Mouse (Mus musculus) heart, adult 18-20 months (tissue): ENCODE measurements at regions not wholly inside any gene's neighbourhood (a gene's known extent, or its start where the extent isn't known, plus 50 kb on each side); places are given as distances from the start of the nearest gene placed in this dataset.
"Not testable (repeated sequence)": the region's sequence is repeated elsewhere in the genome, so short reads cannot be mapped to it uniquely, and the experiment has no call there.

Experiments used
- DNase-seq, 2 experiments: peaks; one replicate each; pipeline ENCODE4 v3.0.0; 2021 to 2022; ENCODE audit warnings: mixed read lengths in 1 of 2

DNA sequence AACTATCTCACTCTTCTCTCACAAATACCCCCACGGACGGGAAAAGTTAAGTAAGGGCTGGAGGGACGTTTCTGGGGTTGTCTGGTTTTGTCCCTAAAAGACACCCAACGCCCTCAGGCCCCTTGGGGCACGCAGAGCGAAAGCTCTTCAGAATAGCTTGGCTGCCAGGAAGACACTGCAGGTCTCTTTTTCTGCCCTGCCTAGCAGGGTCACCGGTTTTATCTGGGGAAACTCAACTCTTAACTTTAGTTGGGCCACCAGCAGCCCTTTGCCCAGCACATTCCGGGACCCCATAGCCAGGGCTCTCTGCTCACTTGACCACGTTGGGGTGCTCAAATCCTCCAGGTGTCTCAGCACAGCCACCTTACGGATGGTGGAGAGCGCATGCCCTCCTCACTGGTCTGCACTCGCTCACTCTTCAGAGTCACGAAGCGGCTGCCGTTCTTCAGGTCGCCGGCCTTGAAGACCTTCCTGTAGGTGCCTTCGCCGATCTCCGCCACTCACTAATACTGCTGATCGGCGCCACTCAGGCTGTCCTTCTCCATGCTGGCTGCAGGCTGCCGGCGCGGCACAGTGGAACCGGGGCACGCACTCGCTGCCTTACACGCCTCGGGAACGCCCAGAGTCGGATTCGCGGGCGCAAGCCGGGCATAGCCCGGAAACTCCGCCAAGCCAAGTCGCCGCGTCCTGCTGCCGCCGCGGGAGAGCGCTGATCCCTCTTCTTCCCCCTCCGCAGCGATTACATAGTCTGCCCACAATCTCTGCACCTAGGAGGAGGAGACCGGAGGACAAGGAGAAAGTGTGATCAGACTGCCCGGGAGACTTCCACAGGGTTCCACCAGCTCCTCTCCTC lies 83.0 kb downstream of the Ulbp1 start:
- peak in 1 of 2 experiments; percentile 41 for DNase-seq

DNA sequence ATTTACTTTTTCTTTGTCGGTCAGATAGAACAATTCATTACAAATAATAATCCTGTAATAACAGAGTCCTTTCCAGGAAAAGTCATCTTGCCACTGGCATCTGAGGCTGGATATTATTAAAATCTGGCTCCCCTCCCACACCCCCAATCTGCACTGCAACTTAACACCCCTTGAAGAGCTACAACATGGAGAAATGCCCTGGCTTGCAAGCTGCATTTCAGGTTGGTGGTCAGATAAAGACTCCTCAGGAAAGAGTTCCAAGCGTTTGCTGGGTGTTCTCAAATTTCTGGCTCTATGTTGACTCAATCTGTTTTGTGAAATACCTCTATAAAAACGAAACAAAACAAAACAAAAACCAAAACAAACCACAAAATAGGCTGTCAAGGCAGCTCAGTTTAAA lies 114.6 kb downstream of the Ulbp1 start:
- DNase-seq, result not testable (repeated sequence)

DNA sequence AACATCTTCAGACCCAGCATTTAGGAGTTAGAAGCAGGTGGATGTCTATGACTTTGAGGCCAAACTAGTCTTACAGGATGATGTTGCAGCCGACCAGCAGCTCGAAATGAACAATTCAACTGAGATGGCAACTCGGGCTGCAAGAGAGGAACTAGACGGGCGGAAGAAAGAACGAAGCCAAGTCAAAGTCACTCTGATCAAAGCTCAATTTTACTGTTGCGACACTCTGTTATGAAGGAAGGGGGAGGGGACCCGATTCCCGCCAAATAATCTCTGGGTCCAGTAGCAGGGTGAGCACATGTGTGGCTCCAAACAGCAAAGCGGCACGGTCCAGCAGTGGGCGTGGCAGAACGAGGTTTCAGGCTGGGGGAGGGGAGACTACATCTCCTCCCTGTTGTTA lies 129.1 kb downstream of the Ulbp1 start:
- not testable (repeated sequence) for DNase-seq

DNA sequence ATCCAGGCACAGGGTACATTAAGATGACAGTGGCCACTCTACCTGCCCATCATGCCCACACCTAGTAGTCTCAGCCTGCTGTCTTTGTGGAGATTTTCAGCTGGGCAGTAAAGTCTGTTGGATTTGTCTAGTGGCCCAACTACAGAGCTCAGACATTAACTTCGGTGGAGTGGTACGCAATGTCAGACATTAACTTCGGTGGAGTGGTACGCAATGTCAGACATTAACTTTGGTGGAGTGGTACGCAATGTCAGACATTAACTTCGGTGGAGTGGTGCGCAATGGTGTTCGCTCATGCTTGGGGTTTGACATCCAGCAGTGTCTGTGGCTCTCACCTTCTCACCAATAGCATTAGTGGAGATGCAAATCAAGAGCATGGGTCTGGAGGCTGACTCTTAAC lies 129.7 kb downstream of the Ulbp1 start:
- DNase-seq, result not testable (repeated sequence)

DNA sequence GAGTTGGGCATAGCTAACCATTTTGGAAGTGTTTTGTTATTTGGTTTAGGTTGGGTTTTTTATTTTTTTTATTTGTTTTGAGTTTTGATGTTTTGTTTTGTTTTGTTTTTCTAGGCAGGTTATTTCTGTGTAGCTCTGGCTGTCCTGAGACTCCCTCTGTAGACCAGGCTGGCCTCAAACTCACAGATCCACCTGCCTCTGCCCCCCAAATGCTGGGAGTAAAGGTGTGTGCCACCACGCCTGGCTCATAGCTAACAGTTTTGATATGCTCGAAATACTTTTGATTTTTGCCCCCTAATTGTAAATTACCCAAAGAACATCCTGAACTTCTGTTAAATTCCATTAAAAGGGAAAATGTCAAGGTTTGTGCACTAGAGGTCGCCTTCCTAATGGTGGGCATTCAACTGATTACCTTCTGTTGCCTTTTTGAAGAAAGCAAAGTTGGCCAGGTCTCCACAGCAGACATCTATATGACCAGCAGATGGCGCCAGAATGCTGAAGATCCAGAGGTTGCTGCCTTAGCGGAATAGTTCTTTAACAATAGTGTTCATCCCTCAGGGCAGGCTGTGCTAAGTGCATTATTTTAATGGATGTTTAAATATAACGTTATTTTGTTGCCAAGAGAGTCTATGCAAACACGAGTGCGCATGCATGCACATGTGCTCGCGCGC lies 121.2 kb upstream of the Cnksr3 start:
- peak; percentile 66 to 80 for DNase-seq

DNA sequence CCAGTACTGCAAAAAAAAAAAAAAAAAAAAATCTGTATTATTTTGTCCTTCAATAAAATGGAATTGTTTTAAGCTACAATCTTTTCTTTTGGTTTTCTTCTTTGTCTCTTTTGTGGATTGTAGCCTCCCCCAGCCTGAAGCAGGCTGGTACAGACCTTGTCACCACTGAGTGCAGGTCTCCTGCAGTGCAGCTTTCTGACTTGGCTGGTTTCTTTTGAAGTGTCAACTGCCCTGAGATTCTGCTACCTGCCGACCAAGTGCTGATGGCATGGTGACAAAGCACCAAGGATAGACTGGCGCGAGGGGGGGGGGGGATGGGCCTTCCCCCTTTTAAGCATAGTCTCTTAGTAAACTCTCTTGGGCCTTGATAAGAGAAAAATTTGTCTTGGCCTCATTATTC lies 116.2 kb upstream of the Cnksr3 start:
- no peak for DNase-seq

DNA sequence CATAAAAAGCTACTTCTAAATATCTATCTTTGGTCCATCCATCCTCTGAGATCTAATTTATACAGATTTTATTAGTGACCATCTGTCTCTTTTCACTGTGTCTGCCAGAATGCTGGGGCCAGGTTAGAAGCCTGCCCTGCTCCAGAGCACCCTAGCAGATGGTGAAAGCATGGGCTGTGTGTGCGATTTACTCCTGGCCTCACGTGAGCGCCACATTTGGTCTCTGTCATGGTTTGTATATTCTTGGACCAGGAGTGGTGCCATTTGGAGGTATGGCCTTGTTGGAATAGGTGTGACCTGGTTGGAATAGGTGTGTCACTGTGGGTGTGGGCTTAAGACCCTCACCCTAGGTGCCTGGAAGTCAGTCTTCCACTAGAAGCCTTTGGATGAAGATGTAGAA lies 115.0 kb upstream of the Cnksr3 start:
- DNase-seq, result not testable (repeated sequence)

DNA sequence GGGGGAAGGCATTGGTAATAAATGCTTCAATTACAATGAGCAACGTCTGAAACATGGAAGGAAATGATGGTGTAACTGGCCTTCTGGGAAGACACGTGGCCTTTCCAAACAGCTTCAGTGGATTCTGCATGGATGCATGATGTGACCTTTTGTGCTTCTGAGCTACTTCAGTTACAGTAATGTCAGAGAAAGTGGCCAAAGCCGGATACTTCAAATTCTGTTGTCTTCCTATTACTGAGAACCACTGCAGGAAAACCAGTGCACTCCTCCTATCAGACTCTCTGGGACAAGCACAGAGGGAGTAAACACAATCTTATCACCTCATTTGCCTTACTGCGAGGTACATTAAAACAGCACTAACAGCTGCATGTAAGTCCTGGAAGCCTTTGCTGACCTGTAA lies 113.0 kb upstream of the Cnksr3 start:
- DNase-seq, result no peak

DNA sequence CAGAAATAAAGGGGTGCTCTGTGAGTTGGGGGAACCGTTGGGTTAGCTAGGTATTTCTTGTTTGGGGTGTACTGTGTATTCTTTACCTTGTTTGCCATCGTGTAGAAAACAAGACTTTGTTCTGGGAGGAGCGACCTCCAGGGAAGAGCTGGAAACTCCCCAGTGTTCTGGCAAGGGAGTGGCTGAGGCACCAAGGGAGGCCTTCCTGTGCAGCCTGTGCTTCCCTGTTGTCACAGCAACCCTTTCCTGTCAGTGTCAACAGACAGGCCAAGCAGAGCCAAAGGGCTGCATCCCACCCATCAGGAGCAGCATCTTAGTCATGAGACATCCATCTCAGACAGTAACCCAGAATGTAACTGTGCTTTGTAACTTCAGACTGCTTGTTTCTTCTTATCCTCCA lies 111.2 kb upstream of the Cnksr3 start:
- peak; percentile 14 to 56 for DNase-seq

DNA sequence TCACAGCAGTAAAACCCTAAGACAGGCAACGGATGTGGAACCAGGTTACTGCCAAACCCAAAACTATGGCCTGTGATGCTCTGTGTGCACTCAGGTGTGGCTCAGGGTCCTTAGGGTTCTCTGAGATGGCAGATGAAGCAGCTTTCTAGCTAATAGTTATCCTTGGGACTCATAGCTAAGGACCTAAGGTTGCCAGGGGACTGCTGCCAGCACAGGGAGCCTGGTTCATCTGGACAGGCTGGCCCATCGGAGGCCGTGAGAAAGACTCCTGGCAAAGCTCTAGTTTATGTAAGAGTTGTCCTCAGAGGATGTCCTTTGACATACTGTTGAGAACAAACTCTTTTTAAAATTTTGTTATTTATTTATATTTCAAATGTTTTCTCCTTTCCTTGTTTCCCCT lies 97.9 kb upstream of the Cnksr3 start:
- DNase-seq, result no peak

DNA sequence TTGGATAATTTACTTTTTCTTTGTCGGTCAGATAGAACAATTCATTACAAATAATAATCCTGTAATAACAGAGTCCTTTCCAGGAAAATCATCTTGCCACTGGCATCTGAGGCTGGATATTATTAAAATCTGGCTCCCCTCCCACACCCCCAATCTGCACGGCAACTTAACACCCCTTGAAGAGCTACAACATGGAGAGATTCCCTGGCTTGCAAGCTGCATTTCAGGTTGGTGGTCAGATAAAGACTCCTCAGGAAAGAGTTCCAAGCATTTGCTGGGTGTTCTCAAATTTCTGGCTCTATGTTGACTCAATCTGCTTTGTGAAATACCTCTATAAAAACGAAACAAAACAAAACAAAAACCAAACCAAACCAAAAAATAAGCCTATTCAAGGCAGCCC lies 93.8 kb upstream of the Cnksr3 start:
- not testable (repeated sequence) for DNase-seq

DNA sequence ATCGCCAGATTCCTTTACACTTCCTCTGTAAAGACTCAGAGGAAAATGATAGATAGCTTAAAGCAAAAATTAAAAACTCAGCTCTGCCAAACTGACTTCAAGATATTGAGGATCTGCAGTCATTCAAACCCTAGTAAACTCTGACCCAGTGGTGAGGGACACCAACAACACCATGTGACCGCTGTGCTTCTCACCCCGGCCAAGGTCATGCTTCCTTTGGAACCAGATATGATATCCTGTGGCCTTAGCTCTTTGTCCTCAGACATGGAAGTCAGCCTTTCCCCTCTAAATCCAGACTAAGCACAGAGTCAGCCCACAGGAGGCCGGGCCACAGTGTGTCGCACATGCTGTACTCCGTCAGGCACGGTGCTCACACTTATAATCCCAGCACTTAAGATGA lies 86.3 kb upstream of the Cnksr3 start:
- peak in 1 of 2 experiments; percentile 24 for DNase-seq

DNA sequence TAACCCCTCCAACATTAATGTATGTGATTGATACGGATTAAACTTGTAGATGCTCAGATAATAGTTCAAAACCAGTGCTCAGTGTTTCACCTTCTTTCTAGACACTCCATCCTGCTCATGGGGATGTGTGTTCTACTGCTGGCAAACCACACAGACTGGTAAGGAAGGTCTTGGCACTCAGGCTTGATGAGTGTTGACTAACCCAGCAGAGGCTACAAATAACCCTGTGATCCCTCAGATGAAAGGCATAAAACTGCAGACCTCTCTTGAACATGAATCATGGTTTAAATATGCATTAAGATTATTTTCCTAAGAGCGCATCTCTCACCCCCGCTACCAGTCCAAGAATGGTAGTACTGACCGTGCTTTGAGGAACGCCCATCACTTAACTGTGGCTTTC lies 83.9 kb upstream of the Cnksr3 start:
- no peak for DNase-seq

DNA sequence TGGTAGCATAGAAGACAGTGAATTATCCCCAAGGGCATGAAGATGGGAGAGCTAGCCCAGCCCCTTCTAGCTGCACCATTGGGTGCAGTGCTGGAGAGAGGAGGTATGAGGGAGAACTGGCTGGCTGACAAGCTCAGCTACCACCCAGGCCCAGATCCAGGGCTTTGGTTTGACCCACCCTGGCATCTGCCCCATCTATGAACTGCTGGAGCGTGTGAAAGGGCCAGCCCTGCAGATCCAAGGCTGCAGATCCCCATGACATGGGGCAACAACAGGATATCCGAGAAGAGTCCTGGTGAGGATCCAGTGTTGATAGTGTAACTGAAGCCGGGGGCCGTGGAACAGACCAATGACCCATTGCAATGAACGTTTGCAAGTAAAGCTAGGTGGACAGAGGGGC lies 81.2 kb upstream of the Cnksr3 start:
- no peak for DNase-seq

DNA sequence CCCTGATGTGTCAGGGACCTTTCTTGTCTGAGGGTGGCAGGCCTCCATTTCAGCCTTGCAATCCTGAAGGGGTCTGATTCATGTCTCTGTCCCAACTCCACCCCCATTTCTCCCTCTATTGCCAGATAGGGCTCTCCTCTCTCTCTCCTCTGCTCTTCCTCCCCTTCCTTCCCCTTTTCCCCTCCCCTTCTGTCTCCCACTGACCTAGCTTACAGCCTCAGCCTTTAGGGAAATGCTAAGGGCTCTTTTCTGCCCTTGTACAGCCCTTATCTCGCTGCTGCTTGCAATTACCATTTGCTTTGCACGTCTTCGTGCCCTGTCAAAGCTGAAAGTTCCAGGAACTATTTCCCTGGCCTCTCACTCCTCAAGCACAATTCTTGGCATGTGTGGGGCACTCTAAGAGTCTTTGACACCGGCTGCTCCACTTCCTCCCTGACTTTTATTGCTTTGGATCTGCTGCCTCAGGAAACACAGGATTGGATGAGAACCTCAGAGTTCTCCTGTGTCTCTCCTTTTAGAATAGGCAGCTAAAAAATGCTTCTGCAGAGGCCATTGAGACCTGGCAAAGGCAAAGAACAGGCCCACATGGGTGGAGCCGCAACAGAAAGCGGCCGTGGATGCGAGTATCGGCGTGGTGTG lies 77.9 kb upstream of the Cnksr3 start:
- DNase-seq, result no peak

DNA sequence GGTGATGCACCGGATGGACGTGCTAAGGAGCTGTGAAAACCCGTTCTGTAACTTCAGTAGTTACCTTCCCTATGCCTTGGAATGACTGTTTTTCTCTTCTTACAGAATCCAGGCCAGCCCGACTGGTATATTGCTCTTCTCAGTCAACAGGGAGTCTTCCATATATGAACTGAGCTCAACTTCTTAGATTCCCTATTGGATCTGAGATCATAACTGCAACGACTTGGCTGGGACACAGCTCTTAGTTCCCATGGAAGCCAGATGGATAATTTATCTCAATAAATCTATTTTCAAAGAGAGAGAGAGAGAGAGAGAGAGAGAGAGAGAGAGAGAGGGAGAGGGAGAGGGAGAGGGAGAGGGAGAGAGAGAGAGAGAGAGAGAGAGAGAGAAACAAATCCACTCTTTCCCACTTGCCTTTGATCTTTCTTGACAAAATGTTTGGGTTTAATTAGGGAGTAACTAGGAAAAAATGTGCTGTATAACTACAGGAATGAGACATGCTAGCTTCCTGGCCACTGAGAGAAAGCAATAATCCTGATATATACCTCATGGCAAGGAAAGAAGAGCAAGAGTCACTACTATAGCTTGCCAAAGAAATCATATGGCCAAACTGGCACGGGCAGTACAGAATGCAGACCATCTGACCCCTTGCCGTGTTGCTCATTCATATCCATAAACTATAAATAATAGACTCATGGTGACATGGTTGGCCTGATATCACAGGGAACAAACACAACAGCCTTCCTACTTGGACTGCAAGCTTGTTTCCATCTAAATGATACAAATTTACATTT lies 73.3 kb upstream of the Cnksr3 start:
- DNase-seq, result no peak

DNA sequence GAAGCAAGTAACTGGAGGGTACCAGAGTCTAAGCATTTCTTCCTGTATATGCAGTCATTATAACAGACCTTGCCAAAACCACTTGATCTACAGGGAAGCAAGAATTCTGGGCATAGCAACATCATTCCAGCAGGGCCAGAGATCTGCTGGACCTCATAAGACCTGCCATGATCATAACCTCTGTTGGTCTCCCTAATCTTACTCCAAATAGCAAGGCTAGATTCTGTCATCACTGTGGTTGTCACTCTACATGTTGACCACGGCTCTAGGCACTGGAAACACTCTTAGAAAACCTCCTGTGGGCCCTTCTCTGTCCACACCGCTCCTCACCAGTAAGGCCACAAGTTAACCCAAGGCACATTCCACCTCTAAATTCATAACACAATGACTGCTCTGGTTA lies 68.4 kb upstream of the Cnksr3 start:
- DNase-seq, result no peak

DNA sequence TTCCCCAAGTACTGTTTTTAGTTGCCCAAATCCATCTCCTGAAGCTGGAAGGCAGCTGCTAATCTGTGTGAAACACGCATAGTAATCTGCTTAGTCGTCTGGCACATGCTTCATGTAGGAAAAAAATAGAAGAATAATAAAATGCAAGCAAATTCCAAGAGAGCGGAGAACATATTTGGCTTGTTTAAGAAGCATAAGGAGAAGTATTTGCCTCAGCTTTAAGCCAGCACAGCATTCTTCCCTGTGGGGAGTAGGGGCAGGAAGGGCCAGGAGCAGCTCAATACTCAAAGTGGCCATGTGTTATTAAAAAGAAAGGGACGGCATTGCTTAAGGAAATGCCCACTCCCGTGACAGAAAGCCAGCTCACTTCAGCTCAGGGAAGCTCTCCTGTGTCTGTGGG lies 66.8 kb upstream of the Cnksr3 start:
- DNase-seq, result no peak

DNA sequence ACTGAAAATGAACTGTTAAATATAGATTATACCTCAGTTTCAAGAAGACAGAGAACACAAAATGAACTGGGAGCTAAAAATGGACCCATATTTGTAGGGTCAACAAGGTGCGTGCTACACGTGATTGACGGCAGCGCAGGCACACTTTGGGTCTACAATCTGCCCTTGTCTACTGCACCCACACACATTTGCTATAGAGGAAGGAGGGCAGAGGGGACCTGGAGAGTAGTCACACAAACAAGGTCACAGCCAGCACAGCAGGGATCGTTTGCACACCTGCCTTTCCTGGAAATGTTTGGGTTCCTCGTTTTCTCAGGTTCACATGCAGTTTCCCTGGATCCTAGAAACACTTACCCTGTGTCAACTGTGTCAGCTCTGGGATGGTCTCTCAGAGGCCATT lies 63.3 kb upstream of the Cnksr3 start:
- peak; percentile 15 to 36 for DNase-seq

DNA sequence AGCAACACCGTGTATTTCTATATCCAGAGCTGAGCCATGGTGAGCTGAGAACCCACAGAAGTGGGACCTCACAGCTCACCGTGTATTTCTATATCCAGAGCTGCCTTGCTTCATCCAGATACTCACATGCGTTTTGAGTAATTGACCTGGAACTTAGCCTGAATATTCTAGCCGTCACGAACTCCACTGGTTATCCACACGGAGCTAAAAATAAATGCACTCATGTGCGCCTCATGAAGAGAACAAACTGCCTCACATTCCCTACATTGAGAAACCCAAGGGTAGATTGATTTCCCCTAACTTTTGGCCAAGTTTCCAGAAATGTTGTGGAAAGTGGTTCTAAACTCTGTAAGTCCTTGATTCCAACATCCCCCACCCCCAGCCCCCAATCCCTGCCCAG lies 62.4 kb upstream of the Cnksr3 start:
- peak; percentile 69 to 78 for DNase-seq

DNA sequence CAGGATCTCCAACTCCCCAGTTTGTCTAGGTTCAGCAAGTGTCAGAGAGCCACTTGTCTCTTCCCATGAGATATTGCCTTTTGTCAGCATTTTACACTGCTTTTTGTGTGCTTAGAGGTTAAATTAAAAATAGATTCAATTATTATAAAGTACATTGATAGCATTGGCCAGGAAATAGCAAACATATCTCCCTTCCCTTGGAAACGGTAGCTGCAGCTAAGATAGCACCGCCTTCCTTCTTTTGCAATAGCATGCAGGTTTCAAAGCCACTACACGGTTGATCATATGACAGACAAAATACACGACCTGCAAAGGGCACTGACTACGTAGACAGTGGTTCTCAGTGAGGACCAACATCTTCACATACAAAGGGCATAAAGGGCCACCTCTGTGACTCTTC lies 59.1 kb upstream of the Cnksr3 start:
- no peak for DNase-seq

DNA sequence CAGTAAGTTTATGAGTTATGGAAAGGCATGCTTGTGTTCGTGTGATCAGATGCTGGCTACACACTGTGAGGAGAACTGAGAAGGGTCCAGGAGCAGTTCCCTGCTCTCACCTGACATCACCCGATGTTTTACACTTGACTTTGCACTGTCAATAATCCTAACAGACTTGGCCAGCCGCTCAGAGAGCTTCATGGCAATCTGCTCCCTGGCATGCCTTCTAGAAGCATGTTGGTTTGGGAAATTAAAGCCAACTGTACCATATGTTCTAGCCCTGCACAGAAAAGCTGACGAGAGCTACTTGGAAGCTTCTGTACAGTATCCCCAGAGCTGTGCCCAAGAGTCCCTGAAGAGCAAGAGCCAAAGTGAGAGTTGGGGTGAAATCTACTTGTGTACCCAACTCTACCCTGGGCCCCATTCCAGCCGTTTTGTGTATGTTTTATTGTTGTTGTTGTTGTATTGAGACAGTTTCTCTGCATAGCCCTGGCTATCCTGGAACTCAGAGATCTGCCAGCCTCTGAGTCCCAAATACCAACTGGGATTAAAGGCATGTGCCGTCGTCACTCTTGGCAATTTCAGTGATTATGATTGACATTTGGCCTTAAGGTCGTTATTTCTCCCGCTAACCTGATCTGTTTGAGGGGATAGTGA lies 56.5 kb upstream of the Cnksr3 start:
- peak in 1 of 2 experiments; percentile 11 for DNase-seq
